Mouse (Mus musculus): Measurements from ENCODE around the gene Ogfod1. TPM values are rescaled to one million over a fixed set of nuclear protein-coding genes. Genes with fewer than 3 reads are reported as not detected.
A peak's percentile ranks its signal among the peaks of the same experiment; 100 is the strongest.
"Not testable (repeated sequence)": the region's sequence is repeated elsewhere in the genome, so short reads cannot be mapped to it uniquely, and the experiment has no call there.

Ogfod1 gene
- polyA plus RNA-seq, 1 experiment from 2014 or later: 12.2 TPM

GRCm38 (mm10) chr8:94012013-94012951 is 24.7 kb upstream of the Ogfod1 start, which contains the start of gene Amfr:
TSS of gene Amfr (minus strand) at chr8:94012842.
- Histone ChIP-seq H3K9me3 (ENCODE audit: control insufficient read depth, low read length) (no peaks in the 10 kb centered on the region), H3K9ac (ENCODE audit: low read length) (peak within 1 kb of the TSS; percentile 98)

GRCm38 (mm10) chr8:94013026-94013612 is 23.9 kb upstream of the Ogfod1 start:
- no peaks in the 10 kb centered on the region for H3K27me3 ChIP-seq (ENCODE audit: control insufficient read depth, insufficient read depth, low read length)
- 16% methylated on average over 7 of the region's 7 CpGs for WGBS
- peak overlapping the region; percentile 98 for H3K9ac ChIP-seq (ENCODE audit: low read length)
- H3K9me3 ChIP-seq (ENCODE audit: control insufficient read depth, low read length): no peaks in the 10 kb centered on the region
- H3K4me3 ChIP-seq (ENCODE audit: control insufficient read depth in 1 of 2, insufficient read depth in 1 of 2, low read depth in 1 of 2, low read length in 2 of 2): peak overlapping the region; percentile 98
- H3K27ac ChIP-seq (replicated peaks in 1 of 2; ENCODE audit: control insufficient read depth in 1 of 2, insufficient read depth in 1 of 2, low read depth in 2 of 2, low read length in 2 of 2): peak overlapping the region in 1 of 2 experiments; percentile 96; a peak in 2 of 4 replicates
- H3K4me1 ChIP-seq (ENCODE audit: control insufficient read depth in 2 of 2, insufficient read depth in 2 of 2, low read length in 2 of 2): peaks cover 11 to 24% of the 10 kb centered on the region in 2 experiments; a peak in 3 of 4 replicates
- ATAC-seq (ENCODE audit: insufficient number of reproducible peaks, insufficient read depth, low FRiP score, low read depth): no peak
- peaks cover 6% of the 10 kb centered on the region for H3K36me3 ChIP-seq (ENCODE audit: control insufficient read depth, insufficient read depth, low read length)
- H3K4me2 ChIP-seq (ENCODE audit: low read length): peak overlapping the region; percentile 86

More at GRCm38 (mm10) chr8:94012013-94012951, 24.7 kb upstream of the Ogfod1 start, which contains the start of gene Amfr:
- peak within 1 kb of the TSS; percentile 91 to 96 for H3K27ac ChIP-seq (replicated peaks in 1 of 2; ENCODE audit: control insufficient read depth in 1 of 2, insufficient read depth in 1 of 2, low read depth in 2 of 2, low read length in 2 of 2)
- H3K4me2 ChIP-seq (ENCODE audit: low read length): peak within 1 kb of the TSS; percentile 86
- H3K36me3 ChIP-seq (ENCODE audit: control insufficient read depth, insufficient read depth, low read length): 0 out of 2 replicates have a peak, but pooled peaks cover 5% of the 10 kb centered on the region
- peak within 1 kb of the TSS; percentile 98 for H3K4me3 ChIP-seq (ENCODE audit: control insufficient read depth in 1 of 2, insufficient read depth in 1 of 2, low read depth in 1 of 2, low read length in 2 of 2)
- H3K4me1 ChIP-seq (ENCODE audit: control insufficient read depth in 2 of 2, insufficient read depth in 2 of 2, low read length in 2 of 2): peaks cover 12 to 24% of the 10 kb centered on the region in 2 experiments; a peak in 3 of 4 replicates
- 1% methylated on average over 108 of the region's 130 CpGs for WGBS
- ATAC-seq (ENCODE audit: insufficient number of reproducible peaks, insufficient read depth, low FRiP score, low read depth): peak; percentile 87
- H3K27me3 ChIP-seq (ENCODE audit: control insufficient read depth, insufficient read depth, low read length): no peaks in the 10 kb centered on the region

GRCm38 (mm10) chr8:94023916-94024315 is 13.1 kb upstream of the Ogfod1 start:
- Histone ChIP-seq H3K27me3 (ENCODE audit: control insufficient read depth, insufficient read depth, low read length) (no peaks in the 10 kb centered on the region), H3K27ac (replicated peaks in 1 of 2; ENCODE audit: control insufficient read depth in 1 of 2, insufficient read depth in 1 of 2, low read depth in 2 of 2, low read length in 2 of 2) (no peak overlapping the region), H3K4me1 (ENCODE audit: control insufficient read depth in 2 of 2, insufficient read depth in 2 of 2, low read length in 2 of 2) (no peaks in the 10 kb centered on the region), H3K4me2 (ENCODE audit: low read length) (no peak overlapping the region), H3K9me3 (ENCODE audit: control insufficient read depth, low read length) (no peaks in the 10 kb centered on the region), H3K36me3 (ENCODE audit: control insufficient read depth, insufficient read depth, low read length) (peaks cover 89% of the 10 kb centered on the region), H3K4me3 (ENCODE audit: control insufficient read depth in 1 of 2, insufficient read depth in 1 of 2, low read depth in 1 of 2, low read length in 2 of 2) (no peak overlapping the region), H3K9ac (ENCODE audit: low read length) (no peak overlapping the region)
- WGBS: 91% methylated on average over 6 of the region's 6 CpGs
- ATAC-seq (ENCODE audit: insufficient number of reproducible peaks, insufficient read depth, low FRiP score, low read depth): no peak

- Histone ChIP-seq H3K4me3 (ENCODE audit: control insufficient read depth in 1 of 2, insufficient read depth in 1 of 2, low read depth in 1 of 2, low read length in 2 of 2) (no peak overlapping the region), H3K4me2 (ENCODE audit: low read length) (no peak overlapping the region), H3K4me1 (ENCODE audit: control insufficient read depth in 2 of 2, insufficient read depth in 2 of 2, low read length in 2 of 2) (peaks cover 0 to 12% of the 10 kb centered on the region in 2 experiments; a peak in 2 of 4 replicates), H3K27me3 (ENCODE audit: control insufficient read depth, insufficient read depth, low read length) (no peaks in the 10 kb centered on the region), H3K36me3 (ENCODE audit: control insufficient read depth, insufficient read depth, low read length) (peaks cover 71% of the 10 kb centered on the region), H3K9me3 (ENCODE audit: control insufficient read depth, low read length) (no peaks in the 10 kb centered on the region), H3K9ac (ENCODE audit: low read length) (no peak overlapping the region), H3K27ac (replicated peaks in 1 of 2; ENCODE audit: control insufficient read depth in 1 of 2, insufficient read depth in 1 of 2, low read depth in 2 of 2, low read length in 2 of 2) (no peak overlapping the region)
- WGBS: 94% methylated on average over 9 of the region's 9 CpGs
- ATAC-seq (ENCODE audit: insufficient number of reproducible peaks, insufficient read depth, low FRiP score, low read depth): no peak
Measured at GRCm38 (mm10) chr8:94029701-94030100, 7.3 kb upstream of the Ogfod1 start.

GRCm38 (mm10) chr8:94033601-94034000 is 3.4 kb upstream of the Ogfod1 start:
- Histone ChIP-seq H3K4me1 (ENCODE audit: control insufficient read depth in 2 of 2, insufficient read depth in 2 of 2, low read length in 2 of 2) (peaks cover 5 to 28% of the 10 kb centered on the region in 2 experiments; a peak in 3 of 4 replicates), H3K36me3 (ENCODE audit: control insufficient read depth, insufficient read depth, low read length) (peaks cover 32% of the 10 kb centered on the region), H3K27me3 (ENCODE audit: control insufficient read depth, insufficient read depth, low read length) (no peaks in the 10 kb centered on the region), H3K9ac (ENCODE audit: low read length) (no peak overlapping the region), H3K9me3 (ENCODE audit: control insufficient read depth, low read length) (no peaks in the 10 kb centered on the region), H3K27ac (replicated peaks in 1 of 2; ENCODE audit: control insufficient read depth in 1 of 2, insufficient read depth in 1 of 2, low read depth in 2 of 2, low read length in 2 of 2) (no peak overlapping the region), H3K4me2 (ENCODE audit: low read length) (no peak overlapping the region), H3K4me3 (ENCODE audit: control insufficient read depth in 1 of 2, insufficient read depth in 1 of 2, low read depth in 1 of 2, low read length in 2 of 2) (no peak overlapping the region)
- WGBS: 84% methylated on average over 3 of the region's 3 CpGs
- no peak for ATAC-seq (ENCODE audit: insufficient number of reproducible peaks, insufficient read depth, low FRiP score, low read depth)

GRCm38 (mm10) chr8:94035200-94035599 is 1.8 kb upstream of the Ogfod1 start:
- no peaks in the 10 kb centered on the region for H3K27me3 ChIP-seq (ENCODE audit: control insufficient read depth, insufficient read depth, low read length)
- H3K4me3 ChIP-seq (ENCODE audit: control insufficient read depth in 1 of 2, insufficient read depth in 1 of 2, low read depth in 1 of 2, low read length in 2 of 2): peak overlapping the region in 1 of 2 experiments; percentile 3; a peak in 1 of 4 replicates
- peak overlapping the region; percentile 65 for H3K4me2 ChIP-seq (ENCODE audit: low read length)
- peaks cover 22% of the 10 kb centered on the region for H3K36me3 ChIP-seq (ENCODE audit: control insufficient read depth, insufficient read depth, low read length)
- H3K9me3 ChIP-seq (ENCODE audit: control insufficient read depth, low read length): no peaks in the 10 kb centered on the region
- no peak overlapping the region for H3K27ac ChIP-seq (replicated peaks in 1 of 2; ENCODE audit: control insufficient read depth in 1 of 2, insufficient read depth in 1 of 2, low read depth in 2 of 2, low read length in 2 of 2)
- no peak for ATAC-seq (ENCODE audit: insufficient number of reproducible peaks, insufficient read depth, low FRiP score, low read depth)
- peak overlapping the region; percentile 74 for H3K9ac ChIP-seq (ENCODE audit: low read length)
- H3K4me1 ChIP-seq (ENCODE audit: control insufficient read depth in 2 of 2, insufficient read depth in 2 of 2, low read length in 2 of 2): peaks cover 5 to 28% of the 10 kb centered on the region in 2 experiments; a peak in 3 of 4 replicates
- 50% methylated on average over 5 of the region's 5 CpGs for WGBS

- H3K4me1 ChIP-seq (ENCODE audit: control insufficient read depth in 2 of 2, insufficient read depth in 2 of 2, low read length in 2 of 2): peaks cover 5 to 28% of the 10 kb centered on the region in 2 experiments; a peak in 3 of 4 replicates
- not testable (repeated sequence) for H3K27me3 ChIP-seq (ENCODE audit: control insufficient read depth, insufficient read depth, low read length); H3K36me3 ChIP-seq (ENCODE audit: control insufficient read depth, insufficient read depth, low read length); H3K9me3 ChIP-seq (ENCODE audit: control insufficient read depth, low read length)
- peak; percentile 81 for ATAC-seq (ENCODE audit: insufficient number of reproducible peaks, insufficient read depth, low FRiP score, low read depth)
- peak overlapping the region; percentile 65 for H3K4me2 ChIP-seq (ENCODE audit: low read length)
- peak overlapping the region; percentile 74 for H3K9ac ChIP-seq (ENCODE audit: low read length)
- WGBS: 0% methylated on average over 21 of the region's 32 CpGs
- H3K4me3 ChIP-seq (ENCODE audit: control insufficient read depth in 1 of 2, insufficient read depth in 1 of 2, low read depth in 1 of 2, low read length in 2 of 2): peak overlapping the region; percentile 76 to 90
- H3K27ac ChIP-seq (replicated peaks in 1 of 2; ENCODE audit: control insufficient read depth in 1 of 2, insufficient read depth in 1 of 2, low read depth in 2 of 2, low read length in 2 of 2): peak overlapping the region; percentile 80
Measured at GRCm38 (mm10) chr8:94036541-94036940, 457 bp upstream of the Ogfod1 start.
